ENCODE assay signal across 20 mouse cellular contexts in the genomic region with DNA sequence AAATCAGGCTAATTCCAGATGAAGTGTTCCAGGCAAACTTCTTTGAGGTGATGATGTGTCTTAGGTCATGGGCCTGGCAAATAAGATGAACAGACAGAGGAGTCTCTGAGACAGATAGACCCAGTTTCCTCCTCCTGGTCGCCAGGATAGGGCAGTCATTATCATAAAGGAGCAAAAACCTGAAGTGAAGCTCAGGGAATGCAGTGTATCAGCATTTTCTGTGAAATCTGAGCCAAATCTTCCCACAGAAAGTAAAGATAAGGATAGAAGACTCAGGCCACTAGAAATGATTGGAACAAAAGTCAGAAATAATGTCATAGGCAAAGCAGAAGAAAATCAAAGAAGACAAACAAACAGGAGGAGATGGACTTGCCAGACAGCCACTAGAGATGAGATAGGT.
DNase-seq lines count a peak whose midpoint lies in the region; ATAC-seq and TF ChIP-seq lines count a peak whose summit lies in the region.
"Had no signal": no experiment of that assay in that cellular context is flagged by ENCODE, and none has a peak within 500 bp of the region (broad histone marks: within the 10 kb centered on the region; RNA-seq: fewer than 3 reads in every experiment).

No protein-coding gene starts in this region.

- 30% methylated on average over 1 of the region's 1 CpGs for WGBS in heart, embryonic 13.5 days
- 4% methylated on average over 1 of the region's 1 CpGs for WGBS in liver, embryonic 14.5 days (ENCODE audit: insufficient replicate concordance)
- 63% methylated on average over 1 of the region's 1 CpGs for WGBS in kidney, embryonic 16.5 days

- H3K36me3 ChIP-seq in heart, embryonic 13.5 days: no peaks in the 10 kb centered on the region
- no peaks in the 10 kb centered on the region for H3K36me3 ChIP-seq in liver, embryonic 14.5 days (replicated peaks; ENCODE audit: control insufficient read depth, insufficient read depth, low read depth)
- H3K36me3 ChIP-seq in kidney, embryonic 16.5 days (ENCODE audit: insufficient read depth, low read length): no peaks in the 10 kb centered on the region
- H3K36me3 ChIP-seq: embryonic facial prominence, embryonic 10.5 days; embryonic facial prominence, embryonic 12.5 days; forebrain, embryonic 15.5 days had no signal

- TF ChIP-seq EP300 in liver, embryonic 14.5 days (IDR thresholded peaks at IDR 0.05; ENCODE audit: low read depth): peak; percentile 14; the same call in 1 of the 2 replicates

- no peak for ATAC-seq in heart, embryonic 13.5 days (ENCODE audit: extremely low read depth, insufficient number of reproducible peaks, low FRiP score, low TSS enrichment)
- no peak for ATAC-seq in liver, embryonic 14.5 days (ENCODE audit: insufficient read depth)
- no peak for ATAC-seq in kidney, embryonic 16.5 days (ENCODE audit: low FRiP score, low TSS enrichment)
- ATAC-seq: activated CD4-positive, CD25-positive, alpha-beta regulatory T cell, adult 4 months; forebrain, embryonic 13.5 days; forebrain, embryonic 15.5 days; forebrain, postnatal 0 days; Patski had no signal

- H3K4me3 ChIP-seq in heart, embryonic 13.5 days: no peak overlapping the region
- no peak overlapping the region for H3K4me3 ChIP-seq in liver, embryonic 14.5 days (ENCODE audit: insufficient read depth in 1 of 2, low read depth in 2 of 2, low read length in 2 of 2)
- no peak overlapping the region for H3K4me3 ChIP-seq in kidney, embryonic 16.5 days (ENCODE audit: low read length)
- H3K4me3 ChIP-seq: embryonic facial prominence, embryonic 10.5 days; embryonic facial prominence, embryonic 12.5 days; forebrain, embryonic 13.5 days; forebrain, embryonic 15.5 days had no signal

- no peaks in the 10 kb centered on the region for H3K9me3 ChIP-seq in heart, embryonic 13.5 days
- H3K9me3 ChIP-seq in liver, embryonic 14.5 days (ENCODE audit: control insufficient read depth, low read length): no peaks in the 10 kb centered on the region
- H3K9me3 ChIP-seq in kidney, embryonic 16.5 days (ENCODE audit: low read length): no peaks in the 10 kb centered on the region
- H3K9me3 ChIP-seq: embryonic facial prominence, embryonic 10.5 days; embryonic facial prominence, embryonic 12.5 days; forebrain, embryonic 13.5 days; forebrain, embryonic 15.5 days had no signal

- 0 out of 2 replicates have a peak overlapping the region, but pooled peaks have one; percentile 26 for H3K27ac ChIP-seq in heart, embryonic 13.5 days (replicated peaks)
- H3K27ac ChIP-seq in liver, embryonic 14.5 days: no peak overlapping the region
- H3K27ac ChIP-seq in kidney, embryonic 16.5 days (ENCODE audit: low read length): no peak overlapping the region
- H3K27ac ChIP-seq: embryonic facial prominence, embryonic 10.5 days; embryonic facial prominence, embryonic 12.5 days; forebrain, embryonic 13.5 days; forebrain, embryonic 15.5 days had no signal

- no peak for DNase-seq in heart, adult 8-10 months (ENCODE audit: low spot score)
- DNase-seq in liver, embryonic 14.5 days (ENCODE audit: low read depth in 3 of 3, low spot score in 3 of 3): no peak
- DNase-seq in liver: no peak
- DNase-seq: adrenal gland, adult 8-10 months; adrenal gland, postnatal 14 days; adrenal gland, postnatal 36 days; cerebellum, adult 11-12 months; cerebellum, adult 2 months; cerebellum, adult 9-10 months; cerebellum, postnatal 10 days; cerebellum, postnatal 25 days; forebrain, postnatal 0 days had no signal

- TF ChIP-seq CTCF in liver, embryonic 14.5 days (IDR thresholded peaks at IDR 0.05; ENCODE audit: low read depth): no peak

- H3K9ac ChIP-seq in heart, embryonic 13.5 days: no peak overlapping the region
- no peak overlapping the region for H3K9ac ChIP-seq in liver, embryonic 14.5 days (replicated peaks)
- H3K9ac ChIP-seq in kidney, embryonic 16.5 days (replicated peaks; ENCODE audit: low read length): no peak overlapping the region
- H3K9ac ChIP-seq: embryonic facial prominence, embryonic 12.5 days; forebrain, embryonic 13.5 days; forebrain, embryonic 15.5 days; forebrain, postnatal 0 days had no signal

- peaks cover 38% of the 10 kb centered on the region for H3K4me1 ChIP-seq in heart, embryonic 13.5 days
- H3K4me1 ChIP-seq in liver, embryonic 14.5 days (replicated peaks; ENCODE audit: control insufficient read depth in 2 of 2, insufficient read depth in 2 of 2, low read length in 1 of 2): peaks cover 32% of the 10 kb centered on the region in 2 experiments
- peaks cover 22% of the 10 kb centered on the region for H3K4me1 ChIP-seq in kidney, embryonic 16.5 days (ENCODE audit: insufficient read depth, low read length)
- H3K4me1 ChIP-seq: embryonic facial prominence, embryonic 12.5 days had no signal

- no peak overlapping the region for H3K4me2 ChIP-seq in heart, embryonic 13.5 days
- no peak overlapping the region for H3K4me2 ChIP-seq in liver, embryonic 14.5 days (ENCODE audit: low read depth)
- no peak overlapping the region for H3K4me2 ChIP-seq in kidney, embryonic 16.5 days (replicated peaks; ENCODE audit: low read depth, low read length)
- H3K4me2 ChIP-seq: embryonic facial prominence, embryonic 12.5 days; forebrain, embryonic 13.5 days; forebrain, embryonic 15.5 days had no signal

- no peaks in the 10 kb centered on the region for H3K27me3 ChIP-seq in heart, embryonic 13.5 days (replicated peaks)
- no peaks in the 10 kb centered on the region for H3K27me3 ChIP-seq in liver, embryonic 14.5 days (ENCODE audit: control insufficient read depth, insufficient read depth, low read length)
- no peaks in the 10 kb centered on the region for H3K27me3 ChIP-seq in kidney, embryonic 16.5 days (ENCODE audit: insufficient read depth, low read length)
- H3K27me3 ChIP-seq: embryonic facial prominence, embryonic 12.5 days; forebrain, embryonic 13.5 days; forebrain, embryonic 15.5 days; Patski had no signal
